Mouse (Mus musculus): ENCODE results near the gene Gvin1.

DNA sequence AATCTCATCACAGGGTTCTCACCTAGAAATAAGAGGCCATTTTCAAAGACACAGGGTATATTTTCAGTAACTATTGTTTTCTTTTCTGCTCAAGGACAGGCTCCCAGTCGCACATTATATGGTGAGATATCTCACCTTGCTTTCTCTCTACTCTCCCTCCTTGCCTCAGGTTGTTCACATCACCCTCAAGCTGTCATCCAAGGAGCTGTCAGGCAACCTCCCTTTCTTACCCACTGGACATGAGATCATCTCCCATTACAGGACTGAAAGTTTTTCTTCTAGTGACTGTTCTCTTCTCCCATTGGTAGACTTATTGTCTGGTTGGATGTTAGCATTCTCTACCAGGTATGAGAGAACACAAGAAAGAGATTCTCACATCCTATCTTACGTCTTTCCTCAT is 20.5 kb upstream of the Gvin1 start:
- no peak for TF ChIP-seq CTCF (IDR thresholded peaks at IDR 0.05; ENCODE audit: low read depth, low read length)
- TF ChIP-seq POLR2A (IDR thresholded peaks at IDR 0.05; ENCODE audit: insufficient read depth, low read length), result no peak
- TF ChIP-seq EP300 (IDR thresholded peaks at IDR 0.05; ENCODE audit: insufficient read depth, low read depth, low read length), result no peak
